Mouse (Mus musculus) brain, embryonic 18.5 days (tissue): ENCODE measurements around the gene Arfgap3.
A peak's percentile ranks its signal among the peaks of the same experiment; 100 is the strongest.
"Not testable (repeated sequence)": the region's sequence is repeated elsewhere in the genome, so short reads cannot be mapped to it uniquely, and the experiment has no call there.

Experiments
- DNase-seq: peaks from one replicate; pipeline ENCODE4 v3.0.0-alpha.2; 2012; ENCODE audit warnings: low read depth, low spot score

The Arfgap3 gene

DNA sequence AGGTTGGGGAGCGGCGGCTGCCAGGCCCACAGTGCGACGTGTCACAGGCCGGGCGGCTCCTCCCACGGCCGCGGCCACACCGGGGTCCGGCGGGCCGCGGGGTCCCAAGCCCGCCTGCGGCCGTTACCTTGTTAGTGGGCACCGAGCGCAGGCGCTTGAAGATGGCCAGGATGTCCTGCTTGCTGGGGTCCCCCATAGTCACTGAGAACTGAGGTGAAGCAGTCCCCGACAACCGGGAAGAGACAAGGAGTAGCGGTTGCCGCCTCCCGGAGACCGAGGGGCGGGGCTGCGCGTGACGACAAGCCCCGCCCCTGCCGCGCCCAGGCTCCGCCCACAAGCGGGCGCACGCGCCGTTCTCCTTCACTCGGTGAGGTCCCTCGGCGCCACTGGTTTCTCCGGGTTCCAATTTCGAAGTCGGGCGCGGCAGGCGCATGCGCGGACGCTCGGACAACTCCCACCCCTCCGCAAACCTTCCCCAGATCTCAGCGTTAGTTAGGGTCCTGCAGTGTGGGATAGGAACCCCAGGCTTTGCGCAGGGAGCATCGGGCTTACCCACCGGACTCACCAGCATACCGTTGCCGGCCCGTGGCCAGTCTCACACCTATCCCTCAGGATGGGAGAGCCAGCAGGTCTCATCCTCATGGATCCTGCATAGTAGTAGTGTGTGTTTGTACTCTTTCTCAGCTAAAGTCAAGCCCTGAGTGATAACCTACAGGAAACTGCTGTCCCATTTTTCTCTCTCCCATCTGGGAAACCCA is at the start of gene Arfgap3:
Gene Arfgap3, minus strand, starts transcription at position 294 of the 758 bp plus-strand sequence.
- peak; percentile 78 for DNase-seq

GRCm38 (mm10) chr15:83392722-83393121 is 42.7 kb upstream of the Arfgap3 start:
- no peak for DNase-seq

DNA sequence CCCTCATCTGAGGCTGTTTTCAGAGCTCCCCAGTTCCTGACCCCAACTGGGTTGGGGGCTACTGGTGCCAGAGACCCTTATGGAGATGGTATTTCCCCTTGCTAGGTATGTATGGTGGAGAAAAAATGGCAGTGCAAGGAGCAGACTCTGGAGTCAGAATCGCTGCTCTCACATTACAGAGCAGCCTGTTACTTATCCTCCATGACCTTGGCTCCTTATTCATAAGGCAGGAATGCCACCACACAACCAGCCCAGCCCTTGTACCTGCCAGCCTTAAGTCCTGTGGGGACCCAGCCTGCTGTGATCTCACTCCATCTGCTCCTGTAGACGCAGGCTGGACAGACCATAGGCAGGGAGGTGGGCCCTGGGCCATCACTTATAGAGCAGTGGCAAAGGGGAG is 37.9 kb upstream of the Arfgap3 start:
- no peak for DNase-seq

GRCm38 (mm10) chr15:83383633-83384032 is 33.6 kb upstream of the Arfgap3 start:
- no peak for DNase-seq

DNA sequence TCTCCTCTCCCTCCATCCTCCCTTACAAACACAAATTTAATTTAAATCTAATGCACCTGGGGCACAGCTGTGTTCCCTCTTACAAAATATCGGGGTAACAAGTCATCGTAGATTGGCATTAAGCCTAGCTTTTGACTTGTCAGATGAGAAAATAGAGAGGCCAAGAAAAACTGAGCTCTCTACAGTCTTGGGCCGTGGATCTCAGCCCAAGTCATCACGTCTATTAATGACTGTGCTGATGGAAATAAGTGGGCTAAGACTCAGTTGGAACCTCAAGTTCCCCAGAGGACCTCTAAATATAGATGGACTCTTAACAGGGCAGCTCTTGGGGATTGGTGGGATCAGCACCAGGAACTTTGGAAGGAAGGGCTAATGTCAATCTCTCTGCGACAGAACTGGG is 33.1 kb upstream of the Arfgap3 start:
- no peak for DNase-seq

DNA sequence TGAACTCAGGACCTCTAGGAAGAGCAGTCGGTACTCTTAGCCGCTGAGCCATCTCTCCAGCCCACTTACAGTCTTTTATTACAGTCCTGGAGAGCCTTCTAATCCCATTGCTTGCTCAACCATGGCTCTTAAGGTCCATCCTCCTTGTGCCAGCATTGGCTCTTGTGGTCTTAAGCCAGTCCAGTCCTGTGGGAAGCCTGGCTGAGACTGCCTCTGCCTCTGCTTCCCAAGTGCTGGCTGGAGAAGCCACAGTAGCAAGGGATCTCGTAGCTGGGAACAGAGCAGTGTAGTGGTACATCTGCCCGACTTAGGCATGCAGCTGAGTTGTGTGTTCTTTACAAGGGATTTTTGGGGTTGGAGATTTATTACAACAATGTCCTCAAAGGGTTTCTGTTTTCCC is 32.4 kb upstream of the Arfgap3 start:
- no peak for DNase-seq

GRCm38 (mm10) chr15:83377153-83377552 is 27.1 kb upstream of the Arfgap3 start:
- no peak for DNase-seq

DNA sequence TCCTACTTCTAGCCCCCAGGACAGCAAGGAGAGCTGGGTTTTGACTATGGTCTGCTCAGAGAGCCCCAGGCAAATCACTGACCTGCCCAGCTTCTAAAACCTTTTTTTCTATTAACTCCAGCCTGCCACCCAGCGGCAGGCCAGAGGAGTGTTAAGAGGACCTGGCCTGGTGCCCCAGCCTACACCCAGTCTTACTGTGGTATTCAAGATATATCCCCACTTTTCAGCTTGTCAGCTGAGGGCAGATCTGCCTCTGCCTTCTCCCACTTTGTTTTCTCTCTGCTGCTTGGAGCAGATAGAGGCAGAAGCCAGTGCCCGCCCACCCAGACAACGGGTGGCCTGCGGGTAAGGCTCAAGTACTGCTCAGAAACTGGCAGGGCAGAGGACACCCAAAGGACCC is 25.1 kb upstream of the Arfgap3 start:
- DNase-seq: no peak

- no peak for DNase-seq
Measured at GRCm38 (mm10) chr15:83374076-83374475, 24.0 kb upstream of the Arfgap3 start.

- not testable (repeated sequence) for DNase-seq
Measured at GRCm38 (mm10) chr15:83368702-83369101, 18.7 kb upstream of the Arfgap3 start.

- no peak for DNase-seq
Measured at GRCm38 (mm10) chr15:83368261-83368660, 18.2 kb upstream of the Arfgap3 start.

GRCm38 (mm10) chr15:83366933-83367552 is 17.0 kb upstream of the Arfgap3 start:
- peak; percentile 20 for DNase-seq

- no peak for DNase-seq
Measured at GRCm38 (mm10) chr15:83365697-83366096, 15.7 kb upstream of the Arfgap3 start.

- no peak for DNase-seq
Measured at GRCm38 (mm10) chr15:83364194-83364593, 14.1 kb upstream of the Arfgap3 start.

DNA sequence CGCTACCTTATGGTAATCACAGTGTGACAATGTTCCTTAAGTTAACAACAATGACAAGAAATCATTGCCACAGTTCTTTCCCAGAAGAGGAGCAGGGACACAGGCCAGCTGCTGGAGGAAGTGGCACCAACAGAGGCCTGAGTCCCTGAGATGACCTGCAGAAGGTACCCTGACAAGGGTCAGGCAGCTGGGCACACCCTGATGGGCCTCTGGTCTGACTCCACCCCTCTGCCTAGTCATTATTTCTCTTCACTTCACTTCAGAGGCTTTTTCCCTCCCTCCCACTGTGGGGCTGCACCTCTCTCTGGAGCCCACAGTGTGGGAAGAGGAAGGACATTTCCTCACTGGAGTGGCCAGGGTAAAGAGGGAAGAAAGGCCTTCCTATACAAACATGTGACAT is 12.8 kb upstream of the Arfgap3 start:
- DNase-seq: not testable (repeated sequence)

- not testable (repeated sequence) for DNase-seq
Measured at GRCm38 (mm10) chr15:83360899-83361298, 10.9 kb upstream of the Arfgap3 start.

- DNase-seq: no peak
Measured at GRCm38 (mm10) chr15:83360140-83360539, 10.1 kb upstream of the Arfgap3 start.

DNA sequence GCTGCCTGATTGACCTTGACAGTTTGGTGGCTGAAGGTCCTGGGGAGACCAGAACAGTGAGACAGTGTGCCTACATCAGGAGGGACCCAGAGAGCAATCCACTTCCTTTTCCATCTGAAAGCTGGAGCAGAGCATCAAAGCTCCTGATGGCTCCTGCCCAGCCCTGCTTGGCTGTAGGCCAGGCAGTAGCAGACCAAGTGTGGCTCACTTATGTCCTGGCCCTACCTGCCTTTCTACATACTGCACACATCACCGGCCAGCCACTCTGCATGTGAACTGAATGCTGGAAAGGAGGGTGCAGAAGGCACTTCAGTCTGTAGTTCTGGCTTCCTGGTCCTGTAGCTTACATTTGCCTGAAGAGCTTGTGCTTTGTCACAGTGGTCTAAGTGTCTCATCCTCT is 8.4 kb upstream of the Arfgap3 start:
- no peak for DNase-seq

DNA sequence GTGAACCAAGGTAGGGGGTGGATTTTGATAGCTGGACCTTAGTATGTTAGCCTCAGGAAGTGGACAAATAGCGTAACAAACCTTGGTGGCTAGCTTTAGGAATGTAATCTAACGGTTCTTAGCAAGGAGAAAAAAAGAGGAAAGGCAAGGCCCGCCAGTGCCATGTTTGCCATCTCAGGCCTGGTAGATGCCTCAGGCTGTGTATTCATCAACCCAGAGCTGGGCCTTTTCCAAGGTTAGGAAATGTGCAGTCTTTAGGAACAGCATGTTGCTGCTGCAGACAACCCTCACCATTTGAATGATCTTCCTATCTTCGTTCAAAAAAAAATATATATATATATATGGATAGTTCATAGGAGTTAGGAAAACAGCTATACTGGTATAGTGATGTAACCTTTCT is 1.5 kb upstream of the Arfgap3 start:
- DNase-seq: no peak

DNA sequence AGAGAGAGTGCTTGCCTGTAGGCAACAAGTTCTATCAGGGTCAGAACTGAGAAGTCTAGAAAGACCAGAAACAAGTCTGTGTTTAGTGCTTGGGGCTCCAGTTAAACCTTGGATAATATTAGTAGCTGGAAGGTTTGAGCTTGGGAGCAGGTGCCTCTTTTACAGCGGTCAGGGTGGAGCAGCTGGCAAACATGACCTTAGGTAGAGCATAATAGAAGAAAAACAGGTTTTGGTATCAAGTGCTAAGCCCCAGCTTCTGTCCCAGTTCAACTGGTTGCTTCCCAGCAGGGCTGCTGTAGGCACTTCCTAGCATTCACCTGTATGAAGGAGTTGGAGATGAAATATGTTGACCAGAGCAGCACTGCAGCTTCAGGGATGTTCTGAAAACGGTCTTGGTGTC is 812 bp upstream of the Arfgap3 start:
- DNase-seq: no peak

DNA sequence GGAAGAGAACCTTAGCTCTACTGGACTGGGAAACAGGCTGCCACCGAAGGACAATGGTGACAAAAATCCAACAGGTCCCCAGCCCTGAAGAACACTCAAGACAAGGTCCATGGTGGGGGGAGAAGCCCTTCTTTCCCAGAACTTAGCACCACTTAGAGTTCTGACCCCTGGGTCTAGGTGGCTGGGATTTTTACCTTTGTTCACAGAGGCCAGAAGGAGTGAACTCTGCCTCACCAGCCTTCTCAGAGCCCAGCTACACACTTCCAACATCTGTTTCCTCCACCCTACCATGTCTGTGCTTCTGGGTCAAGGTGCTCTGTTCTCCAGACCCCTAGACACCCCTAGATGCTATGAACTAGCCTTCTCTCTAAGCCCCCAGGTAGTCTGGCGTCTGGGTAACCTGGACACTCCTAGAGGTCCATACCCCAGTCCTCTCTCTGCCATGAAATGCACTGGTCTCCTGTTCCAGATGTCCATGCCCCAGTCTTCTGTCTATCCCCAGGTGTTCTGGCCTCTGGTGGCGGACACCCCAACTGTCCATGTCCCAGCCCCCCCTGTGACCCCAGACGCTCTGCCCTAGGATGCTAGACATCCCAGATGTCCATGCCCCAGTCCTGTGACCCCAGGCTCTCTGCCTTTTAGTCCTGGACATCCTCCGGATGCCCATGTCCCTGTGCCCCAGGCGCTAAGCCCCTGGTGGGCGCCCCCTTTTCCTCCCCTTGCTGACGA is 658 bp downstream of the Arfgap3 start:
- DNase-seq: no peak

DNA sequence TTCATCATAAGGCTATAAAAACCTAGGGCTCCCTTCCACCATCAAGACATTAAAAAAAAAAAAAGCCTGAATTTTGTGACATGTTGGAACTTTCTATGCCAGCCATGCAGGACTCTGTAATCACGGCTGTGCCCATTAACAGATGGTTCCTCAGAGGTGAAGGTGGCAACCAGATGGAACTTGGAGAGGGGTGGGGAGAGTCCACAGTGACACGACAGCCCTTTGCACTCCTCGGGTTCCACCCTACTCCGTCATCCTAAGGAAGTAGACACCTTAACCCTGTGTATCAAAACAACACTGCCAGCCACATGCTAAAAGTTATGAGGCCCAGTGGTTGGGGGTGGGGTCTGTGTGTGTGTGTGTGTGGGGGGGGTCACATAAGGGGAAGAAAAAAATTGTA is 1.3 kb downstream of the Arfgap3 start:
- DNase-seq: no peak
